Mouse (Mus musculus): Measurements from ENCODE around the gene Ap3s2. TPM values are rescaled to one million over a fixed set of nuclear protein-coding genes. Genes with fewer than 3 reads are reported as not detected.

Gene Ap3s2
- polyA plus RNA-seq, 1 experiment from 2014 or later = 11.3 TPM

DNA sequence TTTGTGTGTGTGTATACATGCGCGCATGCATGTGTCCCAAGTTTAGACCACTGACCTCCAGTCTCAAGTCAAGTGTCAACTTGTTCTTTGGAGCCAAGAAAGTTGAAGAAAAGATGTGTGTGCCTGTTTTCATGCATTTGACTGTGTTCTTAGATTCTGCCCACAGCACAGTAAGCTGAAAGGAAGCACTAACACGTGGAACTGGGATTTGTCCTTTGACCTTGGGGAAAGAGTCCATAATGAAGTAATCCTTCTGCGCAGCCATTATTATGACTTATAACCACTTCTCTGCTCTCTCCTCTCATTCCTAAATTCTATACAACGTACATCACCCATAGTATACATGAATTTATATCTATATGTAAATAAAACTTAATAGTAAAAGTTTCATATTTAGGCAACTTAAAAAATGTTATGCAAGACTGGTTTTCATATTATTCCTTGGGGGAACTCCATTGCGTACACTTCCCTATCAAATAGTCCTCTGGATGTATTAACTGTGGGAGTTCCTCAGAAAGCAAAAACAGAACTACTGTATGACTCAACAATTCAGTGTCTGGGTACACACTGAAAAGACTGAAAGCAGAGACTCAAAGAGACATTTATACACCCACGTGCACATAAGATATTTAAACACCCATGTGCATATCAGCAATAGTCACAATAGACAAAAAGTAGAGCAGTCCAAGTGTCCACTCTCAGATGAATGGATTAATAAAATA, 36.7 kb downstream of the Ap3s2 start:
- Histone ChIP-seq H3K4me3 (replicated peaks) (no peak overlapping the region), H3K27ac (no peak overlapping the region), H3K9me3 (replicated peaks) (no peaks in the 10 kb centered on the region), H3K9ac (no peak overlapping the region), H3K4me1 (replicated peaks) (no peaks in the 10 kb centered on the region), H3K4me2 (no peak overlapping the region), H3K27me3 (no peaks in the 10 kb centered on the region), H3K36me3 (peaks cover 20% of the 10 kb centered on the region)
- WGBS (ENCODE audit: insufficient replicate concordance) = 77% methylated on average over 7 of the region's 7 CpGs
- ATAC-seq (ENCODE audit: low read depth) (no peak), DNase-seq (no peak)

DNA sequence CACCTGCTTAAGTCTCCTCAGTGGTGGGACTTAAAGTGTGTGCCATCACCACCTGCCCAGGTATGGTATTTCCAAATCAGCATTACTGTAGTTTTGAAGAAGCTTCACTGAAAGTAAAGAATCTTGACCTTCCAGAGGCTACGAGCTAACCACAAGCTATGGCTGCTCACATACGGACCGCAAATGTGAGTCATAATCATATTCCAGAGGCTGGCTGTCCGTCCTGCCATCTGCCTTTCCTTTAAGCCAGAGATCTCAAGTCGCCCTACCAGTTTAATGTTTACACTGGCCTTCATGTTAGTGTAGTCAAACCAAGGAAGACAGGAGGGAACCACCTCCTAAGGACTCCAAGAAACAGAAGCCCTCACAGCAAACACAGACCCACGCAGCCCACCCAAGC, 38.5 kb downstream of the Ap3s2 start:
- DNase-seq = no peak
- Histone ChIP-seq H3K27me3 (no peaks in the 10 kb centered on the region), H3K36me3 (peaks cover 18% of the 10 kb centered on the region), H3K9me3 (replicated peaks) (no peaks in the 10 kb centered on the region), H3K4me3 (replicated peaks) (no peak overlapping the region), H3K27ac (no peak overlapping the region), H3K9ac (no peak overlapping the region), H3K4me2 (no peak overlapping the region), H3K4me1 (replicated peaks) (no peaks in the 10 kb centered on the region)
- WGBS (ENCODE audit: insufficient replicate concordance) = 79% methylated on average over 6 of the region's 6 CpGs
- no peak for ATAC-seq (ENCODE audit: low read depth)

DNA sequence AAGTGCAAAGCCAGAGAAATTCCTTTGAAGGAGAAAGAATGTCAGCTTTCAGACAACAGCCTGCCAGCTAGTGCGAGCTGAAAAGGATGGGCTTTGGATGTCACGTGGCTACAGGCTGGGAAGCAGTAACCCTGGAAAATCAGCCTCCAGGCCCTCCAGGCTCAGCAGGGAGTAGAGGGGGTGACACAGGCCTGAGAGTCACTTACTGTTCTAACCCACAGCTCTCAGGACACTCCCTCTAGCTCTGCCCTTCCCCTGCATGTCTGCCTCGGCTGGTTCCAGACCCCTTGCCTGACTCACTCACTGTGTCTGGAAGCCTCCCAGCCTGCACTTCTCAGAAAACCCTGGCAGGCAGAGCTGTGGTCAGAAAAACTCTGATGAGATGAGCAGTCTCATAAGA, 39.5 kb downstream of the Ap3s2 start:
- H3K9ac ChIP-seq = no peak overlapping the region
- H3K4me3 ChIP-seq (replicated peaks) = no peak overlapping the region
- no peaks in the 10 kb centered on the region for H3K9me3 ChIP-seq (replicated peaks)
- WGBS (ENCODE audit: insufficient replicate concordance) = 76% methylated on average over 3 of the region's 3 CpGs
- DNase-seq (no peak), ATAC-seq (ENCODE audit: low read depth) (no peak)
- no peaks in the 10 kb centered on the region for H3K4me1 ChIP-seq (replicated peaks)
- H3K36me3 ChIP-seq = peaks cover 20% of the 10 kb centered on the region
- H3K27ac ChIP-seq = no peak overlapping the region
- H3K27me3 ChIP-seq = no peaks in the 10 kb centered on the region
- H3K4me2 ChIP-seq = no peak overlapping the region

DNA sequence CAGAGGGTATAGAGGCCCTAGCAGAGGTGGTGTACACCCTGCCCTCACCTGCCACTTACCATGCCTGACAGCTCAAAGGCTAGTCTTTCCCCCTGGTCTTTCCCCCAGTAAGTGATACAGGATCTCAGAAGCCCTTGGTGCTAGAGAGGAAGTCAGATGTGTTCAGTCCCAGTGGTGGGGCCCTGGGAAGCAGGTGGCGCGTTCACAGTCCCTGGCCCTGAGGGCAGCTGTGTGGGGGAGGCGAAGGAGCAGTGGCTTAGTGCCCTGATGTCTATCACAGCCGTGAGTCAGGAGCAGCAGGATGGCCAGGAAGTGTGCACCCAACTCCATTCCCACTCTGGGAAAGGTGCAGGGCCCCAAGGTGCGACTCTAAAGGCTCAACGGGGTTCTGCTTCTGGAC, 40.4 kb downstream of the Ap3s2 start:
- DNase-seq (no peak), ATAC-seq (ENCODE audit: low read depth) (no peak)
- Histone ChIP-seq H3K4me3 (replicated peaks) (no peak overlapping the region), H3K27me3 (no peaks in the 10 kb centered on the region), H3K9ac (no peak overlapping the region), H3K4me1 (replicated peaks) (no peaks in the 10 kb centered on the region), H3K4me2 (no peak overlapping the region), H3K36me3 (peaks cover 20% of the 10 kb centered on the region), H3K27ac (no peak overlapping the region), H3K9me3 (replicated peaks) (no peaks in the 10 kb centered on the region)
- WGBS (ENCODE audit: insufficient replicate concordance) = 78% methylated on average over 6 of the region's 6 CpGs

DNA sequence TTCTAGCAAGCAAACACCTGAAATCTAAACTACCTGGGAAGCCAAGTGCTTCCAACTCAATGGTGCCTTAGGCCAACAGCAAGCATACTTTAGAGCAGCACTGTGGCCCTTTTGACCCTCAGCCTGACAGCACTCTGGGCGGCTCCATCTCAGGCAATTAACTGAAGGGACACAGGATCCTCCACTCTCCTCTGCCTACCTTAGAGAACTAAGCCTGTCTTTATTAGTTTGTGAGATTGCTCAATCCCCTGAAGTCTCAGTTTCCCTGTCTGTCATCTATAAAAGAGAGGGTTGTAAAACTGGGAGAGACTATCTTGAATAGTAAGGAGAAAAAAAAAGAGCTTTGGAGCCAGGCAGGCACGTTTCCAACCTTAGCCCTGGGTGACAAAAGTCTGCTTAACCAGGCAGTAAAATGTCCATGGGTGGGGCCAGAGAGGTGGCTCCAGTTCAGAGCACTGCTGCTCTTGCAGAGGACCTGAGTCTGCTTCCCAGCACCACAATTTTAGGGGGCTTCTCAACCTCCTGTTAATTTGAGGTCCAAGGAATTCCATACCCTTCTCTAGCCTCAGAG, 41.9 kb downstream of the Ap3s2 start:
- WGBS (ENCODE audit: insufficient replicate concordance) = 63% methylated on average over 2 of the region's 2 CpGs
- H3K27me3 ChIP-seq = no peaks in the 10 kb centered on the region
- no peak overlapping the region for H3K9ac ChIP-seq
- no peak overlapping the region for H3K27ac ChIP-seq
- H3K36me3 ChIP-seq = peaks cover 20% of the 10 kb centered on the region
- ATAC-seq (ENCODE audit: low read depth) (no peak), DNase-seq (no peak)
- no peaks in the 10 kb centered on the region for H3K9me3 ChIP-seq (replicated peaks)
- H3K4me3 ChIP-seq (replicated peaks) = no peak overlapping the region
- no peak overlapping the region for H3K4me2 ChIP-seq
- no peaks in the 10 kb centered on the region for H3K4me1 ChIP-seq (replicated peaks)

DNA sequence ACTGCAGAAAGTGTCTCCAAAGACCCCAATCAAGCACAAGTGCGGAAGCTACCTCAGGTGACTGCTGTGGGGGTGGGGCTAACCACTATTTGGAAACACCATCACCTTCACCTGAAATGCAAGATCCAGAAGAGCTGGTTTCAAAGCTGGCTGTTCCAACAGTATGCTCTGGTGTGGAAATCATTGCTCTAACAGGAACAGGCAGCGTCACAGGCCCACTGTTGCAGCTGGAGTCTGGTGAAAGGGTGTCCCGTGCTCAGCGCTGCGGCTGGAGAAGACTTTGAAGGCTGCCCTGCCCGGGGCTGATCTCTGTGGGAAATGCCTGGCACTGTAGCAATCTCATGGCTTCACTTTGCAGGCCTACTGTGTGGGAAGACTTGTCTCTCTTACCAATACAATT, 47.0 kb downstream of the Ap3s2 start:
- H3K4me3 ChIP-seq (replicated peaks) = no peak overlapping the region
- no peak overlapping the region for H3K4me2 ChIP-seq
- no peak overlapping the region for H3K9ac ChIP-seq
- no peaks in the 10 kb centered on the region for H3K4me1 ChIP-seq (replicated peaks)
- no peak overlapping the region for H3K27ac ChIP-seq
- H3K27me3 ChIP-seq = no peaks in the 10 kb centered on the region
- no peaks in the 10 kb centered on the region for H3K9me3 ChIP-seq (replicated peaks)
- ATAC-seq (ENCODE audit: low read depth) (no peak), DNase-seq (no peak)
- H3K36me3 ChIP-seq = peaks cover 3% of the 10 kb centered on the region; the same call in 1 of the 2 replicates
- WGBS (ENCODE audit: insufficient replicate concordance) = 68% methylated on average over 6 of the region's 6 CpGs

DNA sequence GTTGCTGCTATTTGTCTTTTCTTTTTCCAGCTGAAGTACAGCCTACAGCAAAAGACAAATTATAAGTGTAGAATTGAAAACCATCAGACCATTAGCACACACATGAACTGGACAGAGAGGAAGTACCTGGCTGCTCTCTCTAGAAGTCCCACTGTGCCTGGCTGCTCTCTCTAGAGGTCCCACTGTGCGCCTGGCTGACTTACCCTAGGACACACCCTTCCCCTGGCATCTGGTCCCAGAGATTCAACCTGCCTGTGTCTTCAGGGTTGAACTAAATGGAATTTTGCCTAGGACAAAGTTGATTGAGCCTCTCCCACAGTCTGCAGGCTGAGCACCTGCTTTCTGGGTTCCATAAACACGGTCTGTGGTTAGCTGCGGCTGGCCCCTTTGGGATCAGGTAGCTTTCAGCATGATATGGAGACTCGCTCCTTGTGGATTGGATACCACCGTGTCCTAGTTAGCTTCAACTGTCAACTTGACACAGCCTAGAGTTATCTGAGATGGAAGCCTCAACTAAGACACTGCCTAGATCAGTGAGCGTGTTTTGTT, 48.6 kb downstream of the Ap3s2 start:
- no peaks in the 10 kb centered on the region for H3K4me1 ChIP-seq (replicated peaks)
- H3K9ac ChIP-seq = no peak overlapping the region
- ATAC-seq (ENCODE audit: low read depth) = no peak
- H3K4me2 ChIP-seq = no peak overlapping the region
- H3K27me3 ChIP-seq = no peaks in the 10 kb centered on the region
- no peak overlapping the region for H3K27ac ChIP-seq
- peaks cover 2% of the 10 kb centered on the region; the same call in 1 of the 2 replicates for H3K36me3 ChIP-seq
- WGBS (ENCODE audit: insufficient replicate concordance) = 70% methylated on average over 6 of the region's 6 CpGs
- no peak overlapping the region for H3K4me3 ChIP-seq (replicated peaks)
- no peak for DNase-seq
- no peaks in the 10 kb centered on the region for H3K9me3 ChIP-seq (replicated peaks)

DNA sequence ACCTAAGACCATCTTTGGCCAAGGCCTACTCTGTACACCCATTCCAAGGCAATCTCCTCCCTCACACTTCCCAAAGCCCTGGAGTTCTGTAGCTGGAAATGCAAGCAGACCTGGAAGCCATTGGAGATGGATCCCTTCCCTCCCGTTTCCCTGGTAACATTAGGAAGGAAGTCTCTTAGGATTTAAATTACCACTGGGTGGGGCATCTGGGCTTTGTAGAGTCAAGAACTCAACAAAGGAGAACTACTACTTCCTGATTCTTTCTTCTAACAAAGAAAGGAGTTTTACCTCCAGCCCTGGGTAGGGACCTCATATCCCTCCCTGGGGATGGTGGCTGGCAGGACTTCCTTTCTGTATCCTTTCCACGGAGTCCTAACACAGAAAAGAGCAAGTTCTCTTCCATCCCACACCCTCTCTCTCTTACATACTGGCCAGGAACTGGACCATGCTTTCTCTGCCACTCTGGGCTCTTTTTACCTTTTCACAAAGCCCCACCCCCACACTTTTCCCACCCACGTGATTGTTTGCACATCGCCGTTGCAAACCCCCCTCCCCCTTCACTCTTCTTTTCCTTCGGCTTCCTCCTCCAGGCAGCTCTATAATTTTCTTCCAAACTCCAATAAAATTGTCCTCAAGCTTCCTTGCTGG, 51.3 kb downstream of the Ap3s2 start:
- no peak for DNase-seq
- Histone ChIP-seq H3K36me3 (no peaks in the 10 kb centered on the region), H3K27ac (no peak overlapping the region), H3K4me3 (replicated peaks) (no peak overlapping the region), H3K4me2 (no peak overlapping the region), H3K27me3 (no peaks in the 10 kb centered on the region), H3K4me1 (replicated peaks) (no peaks in the 10 kb centered on the region), H3K9me3 (replicated peaks) (no peaks in the 10 kb centered on the region), H3K9ac (no peak overlapping the region)
- no peak for ATAC-seq (ENCODE audit: low read depth)
- WGBS (ENCODE audit: insufficient replicate concordance) = 33% methylated on average over 6 of the region's 6 CpGs

DNA sequence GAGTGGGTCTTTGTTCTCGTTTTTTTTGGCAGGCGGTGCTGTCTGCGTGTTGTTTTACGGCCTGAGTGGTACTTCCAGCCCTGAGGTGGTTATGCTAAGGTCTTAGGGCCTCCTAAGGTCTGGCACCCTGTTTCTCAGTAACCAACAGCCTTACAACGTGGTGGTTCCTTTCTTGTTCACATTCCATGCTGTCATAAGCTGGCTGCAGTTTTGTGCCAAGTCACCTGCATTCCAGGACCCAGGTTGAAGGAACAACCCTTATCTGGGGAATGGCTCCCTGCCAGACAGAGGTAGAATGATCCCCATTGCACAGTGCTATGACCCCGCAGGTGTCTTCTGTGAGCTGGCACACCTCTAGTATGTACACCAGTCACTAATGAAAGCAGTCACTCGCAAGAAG, 52.0 kb downstream of the Ap3s2 start:
- no peak overlapping the region for H3K9ac ChIP-seq
- ATAC-seq (ENCODE audit: low read depth) (no peak), DNase-seq (no peak)
- H3K9me3 ChIP-seq (replicated peaks) = no peaks in the 10 kb centered on the region
- WGBS (ENCODE audit: insufficient replicate concordance) = 60% methylated on average over 7 of the region's 7 CpGs
- H3K4me2 ChIP-seq = no peak overlapping the region
- no peaks in the 10 kb centered on the region for H3K36me3 ChIP-seq
- no peak overlapping the region for H3K4me3 ChIP-seq (replicated peaks)
- no peak overlapping the region for H3K27ac ChIP-seq
- no peaks in the 10 kb centered on the region for H3K27me3 ChIP-seq
- H3K4me1 ChIP-seq (replicated peaks) = no peaks in the 10 kb centered on the region

DNA sequence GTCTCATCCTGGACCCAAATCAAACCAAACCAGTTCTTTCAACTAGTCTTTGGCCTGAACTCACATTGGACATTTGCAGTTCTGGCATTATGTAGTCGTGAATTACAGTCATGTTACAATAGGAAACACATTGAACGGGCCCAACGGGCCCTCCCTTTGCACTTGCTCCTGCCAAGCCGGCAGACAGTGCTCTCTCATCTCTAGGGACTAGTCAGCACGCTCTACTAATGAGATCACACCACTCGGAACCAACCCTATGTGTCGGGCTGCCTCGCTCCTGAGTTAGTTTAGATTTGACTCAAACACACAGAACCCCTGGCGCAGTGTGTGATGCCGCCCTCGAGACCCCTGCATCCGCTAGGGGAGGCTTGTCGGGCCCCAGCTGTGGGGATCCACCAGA, 52.6 kb downstream of the Ap3s2 start:
- no peak overlapping the region for H3K27ac ChIP-seq
- H3K36me3 ChIP-seq = no peaks in the 10 kb centered on the region
- H3K4me2 ChIP-seq = no peak overlapping the region
- no peak for ATAC-seq (ENCODE audit: low read depth)
- H3K9ac ChIP-seq = no peak overlapping the region
- DNase-seq = no peak
- 67% methylated on average over 13 of the region's 13 CpGs for WGBS (ENCODE audit: insufficient replicate concordance)
- H3K27me3 ChIP-seq = no peaks in the 10 kb centered on the region
- H3K4me3 ChIP-seq (replicated peaks) = no peak overlapping the region
- H3K4me1 ChIP-seq (replicated peaks) = no peaks in the 10 kb centered on the region
- H3K9me3 ChIP-seq (replicated peaks) = no peaks in the 10 kb centered on the region

DNA sequence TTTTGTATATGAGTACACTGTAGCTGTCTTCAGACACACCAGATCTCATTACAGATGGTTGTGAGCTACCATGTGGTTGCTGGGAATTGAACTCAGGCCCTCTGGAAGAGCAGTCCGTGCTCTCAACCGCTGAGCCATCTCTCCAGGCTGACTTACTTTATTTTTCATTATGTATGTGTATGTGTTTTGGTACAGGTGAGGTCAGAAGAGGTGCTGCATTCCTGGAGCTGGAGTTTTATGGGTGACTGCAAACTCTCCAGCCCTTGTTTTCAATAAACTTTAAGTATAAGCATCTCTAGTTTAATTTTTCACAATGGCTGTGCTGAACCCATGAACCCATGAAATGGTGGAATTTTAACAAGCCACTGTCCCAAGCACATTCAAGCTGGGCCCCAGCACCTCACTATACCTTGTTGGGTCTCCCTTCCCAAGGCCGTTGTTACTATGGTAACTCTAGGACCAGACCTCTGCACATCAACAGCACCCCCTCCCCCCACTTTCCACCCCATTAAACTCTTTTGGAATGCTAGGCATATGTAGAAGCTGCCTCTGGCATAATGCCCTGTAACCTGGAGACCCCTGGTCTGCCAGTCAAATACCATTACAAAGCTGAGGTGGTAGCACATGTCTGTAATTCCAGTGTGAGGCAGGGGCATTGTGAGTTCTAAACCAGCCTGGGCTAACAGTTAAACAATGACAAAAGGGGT, 54.0 kb downstream of the Ap3s2 start:
- Histone ChIP-seq H3K27ac (no peak overlapping the region), H3K27me3 (no peaks in the 10 kb centered on the region), H3K4me2 (no peak overlapping the region), H3K9ac (no peak overlapping the region), H3K36me3 (no peaks in the 10 kb centered on the region), H3K4me1 (replicated peaks) (peaks cover 4% of the 10 kb centered on the region; the same call in 1 of the 2 replicates), H3K9me3 (replicated peaks) (no peaks in the 10 kb centered on the region), H3K4me3 (replicated peaks) (no peak overlapping the region)
- no peak for DNase-seq
- 66% methylated on average over 3 of the region's 3 CpGs for WGBS (ENCODE audit: insufficient replicate concordance)
- ATAC-seq (ENCODE audit: low read depth) = no peak

All from liver, embryonic 13.5 days (tissue).